Mouse (Mus musculus) embryonic facial prominence, embryonic 14.5 days (tissue): ENCODE measurements at regions not wholly inside any gene's neighbourhood (a gene's known extent, or its start where the extent isn't known, plus 50 kb on each side); places are given as distances from the start of the nearest gene placed in this dataset.

Experiments
- ATAC-seq: fragments of 200-750 bp; cut with Nextera tagmentation; 2 replicates; pipeline ENCODE4 v1.8.0; 2017; ENCODE audit warnings: low read depth, moderate number of reproducible peaks, moderate TSS enrichment
- DNase-seq: peaks from one replicate; pipeline ENCODE4 v3.0.0-alpha.2; 2015; ENCODE audit warnings: low spot score
- H3K27ac ChIP-seq: fragments of 300-500 bp; sonication (generic); replicated peaks from 2 replicates; pipeline ENCODE4 v1.5.1; 2014; ENCODE audit warnings: low read depth, mild to moderate bottlenecking, low read length, moderate library complexity
- H3K27me3 ChIP-seq: fragments of 300-500 bp; sonication (generic); replicated peaks from 2 replicates; pipeline ENCODE4 v1.6.1; 2014; ENCODE audit warnings: low read length; ENCODE audit not compliant: control insufficient read depth, insufficient read depth
- H3K36me3 ChIP-seq: fragments of 300-500 bp; sonication (generic); 2 replicates; pipeline ENCODE4 v1.6.1; 2014; ENCODE audit warnings: low read length, mixed read lengths; ENCODE audit not compliant: control insufficient read depth, insufficient read depth
- H3K4me1 ChIP-seq: fragments of 300-500 bp; sonication (generic); 2 replicates; pipeline ENCODE4 v1.6.1; 2014; ENCODE audit warnings: antibody characterized with exemption, low read length; ENCODE audit not compliant: control insufficient read depth, insufficient read depth
- H3K4me2 ChIP-seq: fragments of 300-500 bp; sonication (generic); 2 replicates; pipeline ENCODE4 v1.6.1; 2014; ENCODE audit warnings: low read depth, mild to moderate bottlenecking, low read length, moderate library complexity, mixed read lengths
- H3K4me3 ChIP-seq: fragments of 300-500 bp; sonication (generic); 2 replicates; pipeline ENCODE4 v1.5.1; 2014; ENCODE audit warnings: low read depth, mild to moderate bottlenecking, low read length
- H3K9ac ChIP-seq: fragments of 300-500 bp; sonication (generic); 2 replicates; pipeline ENCODE4 v1.6.1; 2014; ENCODE audit warnings: low read depth, mild to moderate bottlenecking, low read length, moderate library complexity, mixed read lengths
- H3K9me3 ChIP-seq: fragments of 300-500 bp; sonication (generic); 2 replicates; pipeline ENCODE4 v1.6.1; 2016; ENCODE audit warnings: low read length; ENCODE audit not compliant: control insufficient read depth
- WGBS: fragments of 180-500 bp; shearing (Covaris S2); extraction: QIAGEN DNeasy Blood & Tissue Kit; methylation state at CpG from one replicate; pipeline ENCODE4 v1.1.7; 2014; 5-methylcytosine and 5-hydroxymethylcytosine counted together

- Histone ChIP-seq H3K4me2 (no peak overlapping the region), H3K9ac (no peak overlapping the region), H3K36me3 (no peaks in the 10 kb centered on the region), H3K4me1 (no peaks in the 10 kb centered on the region), H3K27me3 (no peaks in the 10 kb centered on the region), H3K9me3 (no peaks in the 10 kb centered on the region), H3K27ac (no peak overlapping the region), H3K4me3 (no peak overlapping the region)
- ATAC-seq (no peak), DNase-seq (no peak)
- 59% methylated on average over 11 of the region's 11 CpGs for WGBS
Measured at GRCm38 (mm10) chr11:64889335-64890020, 89.4 kb upstream of the Elac2 start.

GRCm38 (mm10) chr11:64890776-64891175 is 88.1 kb upstream of the Elac2 start:
- Histone ChIP-seq H3K27me3 (no peaks in the 10 kb centered on the region), H3K4me2 (no peak overlapping the region), H3K9me3 (no peaks in the 10 kb centered on the region), H3K27ac (no peak overlapping the region), H3K9ac (no peak overlapping the region), H3K4me1 (no peaks in the 10 kb centered on the region), H3K4me3 (no peak overlapping the region), H3K36me3 (no peaks in the 10 kb centered on the region)
- ATAC-seq (no peak), DNase-seq (no peak)
- WGBS = 42% methylated on average over 3 of the region's 3 CpGs

DNA sequence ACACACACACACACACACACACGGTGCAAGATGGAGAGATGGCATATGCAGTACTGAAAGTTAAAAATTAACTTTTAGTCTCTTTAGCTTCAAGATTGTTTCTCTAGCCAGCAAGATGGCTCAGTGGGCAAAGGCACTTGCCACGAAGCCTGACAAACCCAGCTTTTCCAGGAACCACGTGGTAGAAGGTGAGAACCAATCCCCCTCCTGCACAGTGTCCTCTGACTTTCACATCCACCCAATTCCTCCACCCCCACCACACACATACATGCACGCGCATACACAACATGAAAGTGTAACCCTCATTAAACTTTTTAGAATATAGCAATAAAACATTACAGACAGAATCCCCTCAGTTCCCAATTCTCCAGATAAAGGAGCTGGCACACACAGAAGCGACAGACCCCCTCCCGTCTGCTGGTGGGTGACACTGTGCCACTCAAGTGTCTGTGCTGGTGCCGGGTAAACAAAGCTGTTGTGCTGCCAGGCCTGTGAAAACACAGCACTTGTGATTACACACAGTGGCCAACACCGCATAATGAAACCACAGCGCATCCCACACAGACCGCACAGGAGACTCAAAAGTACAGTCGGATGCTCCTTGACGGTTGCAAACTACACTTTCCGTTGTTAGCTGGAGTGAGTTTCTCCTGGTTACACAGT is 82.9 kb upstream of the Elac2 start:
- Histone ChIP-seq H3K27ac (no peak overlapping the region), H3K36me3 (no peaks in the 10 kb centered on the region), H3K4me3 (no peak overlapping the region), H3K4me2 (no peak overlapping the region), H3K4me1 (no peaks in the 10 kb centered on the region), H3K9me3 (no peaks in the 10 kb centered on the region), H3K27me3 (no peaks in the 10 kb centered on the region), H3K9ac (no peak overlapping the region)
- ATAC-seq (no peak), DNase-seq (no peak)
- WGBS = 78% methylated on average over 14 of the region's 14 CpGs

DNA sequence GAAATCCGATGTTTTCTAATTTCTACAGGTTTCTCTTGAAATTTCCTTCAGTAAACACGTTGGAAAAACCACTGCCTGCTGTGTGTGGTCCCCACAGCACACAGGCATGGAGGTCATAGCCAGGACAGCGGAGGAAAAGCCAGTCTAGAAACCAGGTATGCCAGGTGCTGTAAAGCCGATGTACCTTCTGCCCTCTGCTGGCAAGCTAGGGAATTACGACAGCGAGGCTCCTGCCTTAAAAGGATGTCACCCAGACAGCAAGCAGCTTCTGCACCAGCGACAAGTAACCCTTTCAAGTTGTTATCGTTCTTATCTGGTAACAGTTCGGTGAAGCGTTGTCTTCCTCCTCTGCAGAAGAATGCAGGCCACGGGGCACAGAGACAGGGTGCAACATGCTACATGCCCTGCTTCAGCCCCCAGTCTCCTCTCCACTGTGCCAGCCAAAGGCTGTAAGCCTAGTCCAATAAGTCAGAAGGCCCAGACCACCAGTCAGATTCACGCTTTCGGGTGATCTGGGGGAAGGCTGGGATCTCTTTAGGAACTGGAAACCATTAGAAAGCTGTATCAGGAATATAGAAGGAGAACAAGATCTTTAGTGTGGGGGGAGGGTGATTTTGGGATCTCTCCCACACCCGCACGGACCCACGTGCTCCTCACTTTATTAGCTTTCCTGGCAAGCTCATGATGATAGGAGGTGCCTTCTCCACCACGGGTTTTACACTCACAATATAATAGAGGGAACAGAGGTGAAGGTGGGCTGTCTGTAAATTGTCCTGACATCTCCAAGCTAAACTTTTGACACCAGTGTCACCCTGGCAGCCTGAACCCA is 79.9 kb upstream of the Elac2 start:
- Histone ChIP-seq H3K4me2 (no peak overlapping the region), H3K27me3 (no peaks in the 10 kb centered on the region), H3K9ac (no peak overlapping the region), H3K4me3 (no peak overlapping the region), H3K36me3 (no peaks in the 10 kb centered on the region), H3K4me1 (no peaks in the 10 kb centered on the region), H3K27ac (no peak overlapping the region), H3K9me3 (no peaks in the 10 kb centered on the region)
- DNase-seq (peak; percentile 78), ATAC-seq (no peak)
- WGBS = 27% methylated on average over 17 of the region's 17 CpGs

DNA sequence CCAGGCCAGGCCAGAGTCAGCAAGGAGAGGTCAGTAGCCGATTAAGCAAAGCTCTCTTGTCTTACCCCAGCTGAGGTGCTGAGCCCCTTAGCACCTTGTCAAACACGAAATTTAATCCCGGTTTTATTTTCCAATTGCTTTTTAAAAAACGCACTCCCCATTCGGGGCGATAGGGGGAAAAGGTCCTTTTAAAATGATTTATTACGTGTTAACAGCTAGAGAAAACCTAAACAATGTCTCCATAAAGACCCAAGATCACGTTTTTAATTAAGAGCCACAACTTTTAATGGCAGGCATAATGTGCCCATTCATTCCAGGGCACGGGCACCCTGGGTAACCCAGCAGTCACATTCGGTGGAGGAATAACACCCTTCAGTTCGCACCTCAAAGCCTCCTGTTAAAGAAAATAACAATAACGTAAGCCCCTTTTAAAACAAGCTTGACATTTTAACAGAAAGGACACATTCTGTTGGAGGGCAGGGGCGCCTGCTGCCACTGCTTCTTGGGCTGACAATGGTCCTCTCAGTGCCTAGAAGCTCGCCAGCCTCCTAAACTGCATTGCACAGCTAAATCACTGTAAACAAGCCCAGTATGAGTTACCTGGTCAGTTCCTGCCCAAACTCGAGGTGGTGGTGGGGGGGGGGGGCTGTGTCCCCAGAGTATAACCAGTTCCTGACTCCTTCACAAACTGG is 79.1 kb upstream of the Elac2 start:
- ATAC-seq (no peak), DNase-seq (no peak)
- Histone ChIP-seq H3K36me3 (no peaks in the 10 kb centered on the region), H3K9ac (no peak overlapping the region), H3K4me1 (no peaks in the 10 kb centered on the region), H3K4me2 (no peak overlapping the region), H3K4me3 (no peak overlapping the region), H3K27ac (no peak overlapping the region), H3K27me3 (no peaks in the 10 kb centered on the region), H3K9me3 (no peaks in the 10 kb centered on the region)
- WGBS = 62% methylated on average over 15 of the region's 15 CpGs

- Histone ChIP-seq H3K27ac (no peak overlapping the region), H3K4me3 (no peak overlapping the region), H3K4me1 (no peaks in the 10 kb centered on the region), H3K36me3 (no peaks in the 10 kb centered on the region), H3K9ac (no peak overlapping the region), H3K27me3 (no peaks in the 10 kb centered on the region), H3K4me2 (no peak overlapping the region), H3K9me3 (no peaks in the 10 kb centered on the region)
- DNase-seq (peak; percentile 58), ATAC-seq (no peak)
- 55% methylated on average over 8 of the region's 8 CpGs for WGBS
Measured at GRCm38 (mm10) chr11:64916783-64917182, 62.1 kb upstream of the Elac2 start.

DNA sequence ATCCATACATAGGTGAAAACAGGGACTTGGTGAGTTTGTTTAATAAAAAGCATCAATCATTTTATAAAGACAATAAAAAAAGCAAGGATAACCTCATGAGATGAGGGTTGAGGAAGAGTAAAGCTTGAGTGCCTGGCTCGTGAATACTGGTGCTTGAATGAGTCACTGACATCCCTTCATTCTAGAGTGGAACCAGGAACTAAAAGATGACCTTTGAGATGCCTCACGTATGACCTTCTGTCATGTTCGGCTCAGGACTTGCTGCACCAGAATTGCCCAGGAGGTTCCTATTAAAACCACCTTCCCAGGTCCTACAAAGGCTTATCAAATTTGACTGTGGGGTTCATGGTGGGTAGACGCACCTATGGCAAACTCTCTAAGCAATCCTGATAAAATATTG is 61.5 kb upstream of the Elac2 start:
- Histone ChIP-seq H3K9ac (no peak overlapping the region), H3K4me1 (no peaks in the 10 kb centered on the region), H3K4me2 (no peak overlapping the region), H3K27me3 (no peaks in the 10 kb centered on the region), H3K9me3 (no peaks in the 10 kb centered on the region), H3K27ac (no peak overlapping the region), H3K4me3 (no peak overlapping the region), H3K36me3 (no peaks in the 10 kb centered on the region)
- ATAC-seq (no peak), DNase-seq (no peak)
- 74% methylated on average over 4 of the region's 4 CpGs for WGBS

DNA sequence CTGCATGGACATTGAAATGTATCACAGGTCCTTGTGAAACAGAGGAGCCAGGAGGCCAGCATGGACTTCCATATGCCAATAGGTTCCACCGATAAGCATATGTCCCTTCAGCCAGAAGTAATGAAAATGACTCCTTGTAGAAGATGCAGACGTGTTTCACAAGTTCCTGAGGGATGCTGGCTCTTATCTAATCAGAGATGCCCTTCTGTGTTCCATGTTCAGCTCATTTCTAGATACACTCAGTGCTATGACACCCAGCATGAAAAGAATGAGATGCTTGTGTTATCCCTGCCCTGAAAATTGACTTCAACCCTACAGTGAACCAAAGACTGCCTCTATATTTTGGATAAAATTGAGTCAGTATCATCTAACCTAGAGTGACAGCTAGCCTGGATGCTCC is 53.8 kb upstream of the Elac2 start:
- H3K36me3 ChIP-seq = no peaks in the 10 kb centered on the region
- no peak overlapping the region for H3K4me3 ChIP-seq
- H3K9me3 ChIP-seq = no peaks in the 10 kb centered on the region
- H3K4me1 ChIP-seq = no peaks in the 10 kb centered on the region
- H3K4me2 ChIP-seq = no peak overlapping the region
- H3K27me3 ChIP-seq = no peaks in the 10 kb centered on the region
- no peak overlapping the region for H3K9ac ChIP-seq
- no peak for DNase-seq
- 75% methylated on average over 2 of the region's 2 CpGs for WGBS
- no peak for ATAC-seq
- no peak overlapping the region for H3K27ac ChIP-seq
